Mouse (Mus musculus): ENCODE data around the gene C2cd4c. TPM values are rescaled to one million over a fixed set of nuclear protein-coding genes. Genes with fewer than 3 reads are reported as not detected.

The C2cd4c gene
- polyA plus RNA-seq, 1 experiment from 2014 or later = 0.28 TPM

GRCm38 (mm10) chr10:79633006-79633777 is 19.4 kb upstream of the C2cd4c start:
- no peak overlapping the region for H3K4me3 ChIP-seq (replicated peaks)
- peaks cover 13% of the 10 kb centered on the region for H3K4me1 ChIP-seq (replicated peaks)
- H3K4me2 ChIP-seq (replicated peaks) = no peak overlapping the region
- H3K9me3 ChIP-seq = no peaks in the 10 kb centered on the region
- no peak overlapping the region for H3K9ac ChIP-seq (replicated peaks)
- WGBS = 88% methylated on average over 17 of the region's 17 CpGs
- H3K27me3 ChIP-seq = peaks cover 14% of the 10 kb centered on the region
- H3K36me3 ChIP-seq = 0 out of 2 replicates have a peak, but pooled peaks cover 3% of the 10 kb centered on the region
- ATAC-seq = no peak
- H3K27ac ChIP-seq = no peak overlapping the region

- no peak overlapping the region for H3K9ac ChIP-seq (replicated peaks)
- no peaks in the 10 kb centered on the region for H3K27me3 ChIP-seq
- H3K4me3 ChIP-seq (replicated peaks) = no peak overlapping the region
- no peak overlapping the region for H3K4me2 ChIP-seq (replicated peaks)
- no peak overlapping the region for H3K27ac ChIP-seq
- peaks cover 9% of the 10 kb centered on the region; the same call in 1 of the 2 replicates for H3K36me3 ChIP-seq
- H3K9me3 ChIP-seq = no peaks in the 10 kb centered on the region
- ATAC-seq = no peak
- peaks cover 5% of the 10 kb centered on the region; the same call in 1 of the 2 replicates for H3K4me1 ChIP-seq (replicated peaks)
- 76% methylated on average over 4 of the region's 4 CpGs for WGBS
Observed at GRCm38 (mm10) chr10:79631432-79631831, 17.6 kb upstream of the C2cd4c start.

- WGBS = 81% methylated on average over 5 of the region's 5 CpGs
- Histone ChIP-seq H3K9me3 (no peaks in the 10 kb centered on the region), H3K9ac (replicated peaks) (no peak overlapping the region), H3K27ac (no peak overlapping the region), H3K27me3 (no peaks in the 10 kb centered on the region), H3K4me1 (replicated peaks) (no peaks in the 10 kb centered on the region), H3K36me3 (peaks cover 16% of the 10 kb centered on the region; the same call in 1 of the 2 replicates), H3K4me3 (replicated peaks) (no peak overlapping the region), H3K4me2 (replicated peaks) (no peak overlapping the region)
- ATAC-seq = no peak
Observed at GRCm38 (mm10) chr10:79628377-79628776, 14.6 kb upstream of the C2cd4c start.

GRCm38 (mm10) chr10:79626156-79626555 is 12.3 kb upstream of the C2cd4c start:
- 95% methylated on average over 10 of the region's 10 CpGs for WGBS
- Histone ChIP-seq H3K4me2 (replicated peaks) (no peak overlapping the region), H3K36me3 (peaks cover 16% of the 10 kb centered on the region; the same call in 1 of the 2 replicates), H3K9ac (replicated peaks) (0 out of 2 replicates have a peak overlapping the region, but pooled peaks have one; percentile 10), H3K27me3 (no peaks in the 10 kb centered on the region), H3K9me3 (no peaks in the 10 kb centered on the region), H3K4me1 (replicated peaks) (no peaks in the 10 kb centered on the region), H3K4me3 (replicated peaks) (no peak overlapping the region), H3K27ac (no peak overlapping the region)
- no peak for ATAC-seq

- H3K27me3 ChIP-seq = no peaks in the 10 kb centered on the region
- no peaks in the 10 kb centered on the region for H3K4me1 ChIP-seq (replicated peaks)
- H3K4me2 ChIP-seq (replicated peaks) = no peak overlapping the region
- peaks cover 18% of the 10 kb centered on the region; the same call in 1 of the 2 replicates for H3K36me3 ChIP-seq
- H3K9ac ChIP-seq (replicated peaks) = no peak overlapping the region
- no peak for ATAC-seq
- H3K27ac ChIP-seq = no peak overlapping the region
- H3K9me3 ChIP-seq = no peaks in the 10 kb centered on the region
- 84% methylated on average over 9 of the region's 9 CpGs for WGBS
- H3K4me3 ChIP-seq (replicated peaks) = no peak overlapping the region
Observed at GRCm38 (mm10) chr10:79625398-79625797, 11.6 kb upstream of the C2cd4c start.

- Histone ChIP-seq H3K36me3 (peaks cover 22% of the 10 kb centered on the region; the same call in 1 of the 2 replicates), H3K27me3 (no peaks in the 10 kb centered on the region), H3K9me3 (no peaks in the 10 kb centered on the region), H3K9ac (replicated peaks) (no peak overlapping the region; the same call in 1 of the 2 replicates), H3K4me1 (replicated peaks) (no peaks in the 10 kb centered on the region), H3K4me2 (replicated peaks) (no peak overlapping the region), H3K4me3 (replicated peaks) (no peak overlapping the region), H3K27ac (no peak overlapping the region)
- ATAC-seq = no peak
- WGBS = 63% methylated on average over 12 of the region's 12 CpGs
Observed at GRCm38 (mm10) chr10:79623950-79624349, 10.1 kb upstream of the C2cd4c start.

GRCm38 (mm10) chr10:79616376-79616775 is 2.6 kb upstream of the C2cd4c start:
- 87% methylated on average over 5 of the region's 5 CpGs for WGBS
- no peaks in the 10 kb centered on the region for H3K9me3 ChIP-seq
- H3K27ac ChIP-seq = no peak overlapping the region
- no peak overlapping the region for H3K4me3 ChIP-seq (replicated peaks)
- no peak overlapping the region for H3K9ac ChIP-seq (replicated peaks)
- peaks cover 17% of the 10 kb centered on the region for H3K36me3 ChIP-seq
- no peak for ATAC-seq
- peaks cover 29% of the 10 kb centered on the region for H3K4me1 ChIP-seq (replicated peaks)
- peaks cover 27% of the 10 kb centered on the region for H3K27me3 ChIP-seq
- H3K4me2 ChIP-seq (replicated peaks) = no peak overlapping the region

GRCm38 (mm10) chr10:79615860-79616259 is 2.0 kb upstream of the C2cd4c start:
- no peak overlapping the region for H3K27ac ChIP-seq
- H3K9me3 ChIP-seq = no peaks in the 10 kb centered on the region
- peaks cover 17% of the 10 kb centered on the region for H3K36me3 ChIP-seq
- H3K9ac ChIP-seq (replicated peaks) = no peak overlapping the region
- whole genome bisulfite sequencing = 8% methylated on average over 8 of the region's 8 CpGs
- H3K4me2 ChIP-seq (replicated peaks) = no peak overlapping the region
- H3K4me3 ChIP-seq (replicated peaks) = no peak overlapping the region
- peaks cover 32% of the 10 kb centered on the region for H3K27me3 ChIP-seq
- ATAC-seq = no peak
- peaks cover 31% of the 10 kb centered on the region for H3K4me1 ChIP-seq (replicated peaks)

- Histone ChIP-seq H3K36me3 (peaks cover 8% of the 10 kb centered on the region; the same call in 1 of the 2 replicates), H3K4me2 (replicated peaks) (peak overlapping the region; percentile 74), H3K27ac (no peak overlapping the region), H3K9ac (replicated peaks) (no peak overlapping the region), H3K27me3 (peaks cover 45% of the 10 kb centered on the region), H3K4me3 (replicated peaks) (peak overlapping the region; percentile 50), H3K4me1 (replicated peaks) (peaks cover 31% of the 10 kb centered on the region), H3K9me3 (no peaks in the 10 kb centered on the region)
- 82% methylated on average over 1 of the region's 1 CpGs for WGBS
- ATAC-seq = no peak
Observed at GRCm38 (mm10) chr10:79614305-79614643, 449 bp upstream of the C2cd4c start.

- Histone ChIP-seq H3K9ac (replicated peaks) (peak overlapping the region; percentile 53; the same call in 1 of the 2 replicates), H3K4me2 (replicated peaks) (peak overlapping the region; percentile 74), H3K9me3 (no peaks in the 10 kb centered on the region), H3K4me1 (replicated peaks) (peaks cover 31% of the 10 kb centered on the region), H3K4me3 (replicated peaks) (peak overlapping the region; percentile 50), H3K36me3 (no peaks in the 10 kb centered on the region), H3K27ac (no peak overlapping the region), H3K27me3 (peaks cover 45% of the 10 kb centered on the region)
- 10% methylated on average over 51 of the region's 51 CpGs for WGBS
- ATAC-seq = peak; percentile 52
Observed at GRCm38 (mm10) chr10:79612192-79613135, 1.4 kb downstream of the C2cd4c start.

- ATAC-seq = no peak
Observed at GRCm38 (mm10) chr10:79611296-79611695, 2.5 kb downstream of the C2cd4c start.

GRCm38 (mm10) chr10:79609276-79609675 is 4.5 kb downstream of the C2cd4c start:
- Histone ChIP-seq H3K4me3 (replicated peaks) (no peak overlapping the region), H3K9me3 (no peaks in the 10 kb centered on the region), H3K27ac (no peak overlapping the region), H3K4me2 (replicated peaks) (no peak overlapping the region), H3K4me1 (replicated peaks) (peaks cover 27% of the 10 kb centered on the region), H3K36me3 (no peaks in the 10 kb centered on the region), H3K27me3 (peaks cover 42% of the 10 kb centered on the region), H3K9ac (replicated peaks) (no peak overlapping the region)
- no peak for ATAC-seq
- WGBS = 77% methylated on average over 3 of the region's 3 CpGs

More at GRCm38 (mm10) chr10:79611296-79611695, 2.5 kb downstream of the C2cd4c start:
- Histone ChIP-seq H3K27me3 (peaks cover 45% of the 10 kb centered on the region), H3K9ac (replicated peaks) (no peak overlapping the region), H3K9me3 (no peaks in the 10 kb centered on the region), H3K4me3 (replicated peaks) (no peak overlapping the region), H3K4me2 (replicated peaks) (no peak overlapping the region), H3K4me1 (replicated peaks) (peaks cover 31% of the 10 kb centered on the region), H3K36me3 (no peaks in the 10 kb centered on the region), H3K27ac (no peak overlapping the region)
- WGBS = 27% methylated on average over 5 of the region's 5 CpGs
